Mouse (Mus musculus) liver, embryonic 14.5 days (tissue): ENCODE measurements around the gene Sys1.

Experiments
- CTCF ChIP-seq: IDR thresholded peaks from 2 replicates; pipeline ENCODE4 v1.5.1; 2016; ENCODE audit warnings: antibody characterized with exemption, low read depth, control low read depth
- EP300 ChIP-seq: IDR thresholded peaks from 2 replicates; pipeline ENCODE4 v1.6.1; 2016; ENCODE audit warnings: antibody characterized with exemption, low read depth

GRCm38 (mm10) chr2:164421979-164422378, 34.8 kb upstream of the Sys1 start:
- TF ChIP-seq CTCF (no peak), EP300 (no peak)
